In genomic region chr1:132802380-132802779, GRCm38 (mm10) we compare ENCODE assay signal across 11 mouse cellular contexts.
DNase-seq lines count a peak whose midpoint lies in the region; ATAC-seq and TF ChIP-seq lines count a peak whose summit lies in the region.
"Had no signal": no experiment of that assay in that cellular context is flagged by ENCODE, and none has a peak within 500 bp of the region (broad histone marks: within the 10 kb centered on the region; RNA-seq: fewer than 3 reads in every experiment).

No protein-coding gene starts in this region.

- TF ChIP-seq CTCF in heart, adult 2 months (IDR thresholded peaks at IDR 0.05) = peak; percentile 34
- peak; percentile 25; the same call in 1 of the 2 replicates for TF ChIP-seq CTCF in lung, postnatal 0 days (IDR thresholded peaks at IDR 0.05)

- no peaks in the 10 kb centered on the region for H3K4me1 ChIP-seq in heart, adult 2 months (ENCODE audit: control insufficient read depth, insufficient read depth, low read length)
- no peaks in the 10 kb centered on the region for H3K4me1 ChIP-seq in lung, postnatal 0 days (ENCODE audit: insufficient read depth, low read depth, low read length)
- H3K4me1 ChIP-seq in embryonic facial prominence, embryonic 10.5 days = peaks cover 14% of the 10 kb centered on the region

- H3K27me3 ChIP-seq in heart, adult 2 months (ENCODE audit: control insufficient read depth, insufficient read depth, low read length) = no peaks in the 10 kb centered on the region
- H3K27me3 ChIP-seq in lung, postnatal 0 days (replicated peaks; ENCODE audit: insufficient read depth, low read length) = no peaks in the 10 kb centered on the region
- H3K27me3 ChIP-seq in embryonic facial prominence, embryonic 10.5 days (replicated peaks; ENCODE audit: low read depth, poor library complexity, severe bottlenecking) = peaks cover 65% of the 10 kb centered on the region

- no peak overlapping the region for H3K4me2 ChIP-seq in lung, postnatal 0 days (replicated peaks; ENCODE audit: low read depth, low read length)

- DNase-seq in heart, adult 2 months = no peak
- DNase-seq in heart, adult 18-20 months = no peak
- no peak for DNase-seq in lung, postnatal 0 days (ENCODE audit: low spot score)
- DNase-seq in lung, postnatal 14 days = no peak
- DNase-seq in adrenal gland, postnatal 10 days = peak; percentile 37
- DNase-seq in cerebellum, postnatal 25 days = peak; percentile 63 to 82
- no peak for DNase-seq in embryonic facial prominence, embryonic 10.5 days (ENCODE audit: low spot score)
- DNase-seq: lung, postnatal 10 days had no signal

- WGBS in heart, adult 2 months = 30% methylated on average over 4 of the region's 4 CpGs
- WGBS in lung, postnatal 0 days = 17% methylated on average over 4 of the region's 4 CpGs
- WGBS in embryonic facial prominence, embryonic 10.5 days = 39% methylated on average over 4 of the region's 4 CpGs

- no peaks in the 10 kb centered on the region for H3K79me2 ChIP-seq in heart, adult 2 months (replicated peaks; ENCODE audit: control insufficient read depth, insufficient read depth, low read length)

- intact Hi-C loops in heart, adult 2 months (cut with DNase I) = no loop called here

- no peak overlapping the region for H3K9ac ChIP-seq in heart, adult 2 months (ENCODE audit: low read depth, low read length)
- H3K9ac ChIP-seq in lung, postnatal 0 days (replicated peaks; ENCODE audit: low read depth) = no peak overlapping the region

- no peak for TF ChIP-seq EP300 in heart, adult 2 months (IDR thresholded peaks at IDR 0.05; ENCODE audit: insufficient read depth, low read depth, low read length)
- no peak for TF ChIP-seq EP300 in lung, postnatal 0 days (IDR thresholded peaks at IDR 0.05)

- H3K36me3 ChIP-seq in heart, adult 2 months (ENCODE audit: control insufficient read depth, insufficient read depth, low read length) = no peaks in the 10 kb centered on the region
- H3K36me3 ChIP-seq in lung, postnatal 0 days (ENCODE audit: insufficient read depth, low read length) = no peaks in the 10 kb centered on the region
- H3K36me3 ChIP-seq in embryonic facial prominence, embryonic 10.5 days (replicated peaks) = no peaks in the 10 kb centered on the region
- H3K36me3 ChIP-seq: G1E had no signal

- TF ChIP-seq POLR2A in heart, adult 2 months (IDR thresholded peaks at IDR 0.05; ENCODE audit: insufficient read depth, low read depth, low read length) = no peak

- no peak for ATAC-seq in lung, postnatal 0 days
- no peak for ATAC-seq in CD4-positive, CD25-positive, alpha-beta regulatory T cell, adult 4 months

- H3K4me3 ChIP-seq in heart, adult 2 months = no peak overlapping the region
- H3K4me3 ChIP-seq in lung, postnatal 0 days (ENCODE audit: low read depth, low read length) = no peak overlapping the region
- no peak overlapping the region for H3K4me3 ChIP-seq in embryonic facial prominence, embryonic 10.5 days
- H3K4me3 ChIP-seq: myocyte had no signal

- no peak overlapping the region for H3K27ac ChIP-seq in heart, adult 2 months
- H3K27ac ChIP-seq in lung, postnatal 0 days (ENCODE audit: low read length) = no peak overlapping the region
- no peak overlapping the region for H3K27ac ChIP-seq in embryonic facial prominence, embryonic 10.5 days (replicated peaks)

- H3K9me3 ChIP-seq in lung, postnatal 0 days (ENCODE audit: low read length) = no peaks in the 10 kb centered on the region
- H3K9me3 ChIP-seq in embryonic facial prominence, embryonic 10.5 days = no peaks in the 10 kb centered on the region
- H3K9me3 ChIP-seq: G1E had no signal

Comparison
In these comparisons a context has a peak if more than half of its experiments do, and no peak if none do; other contexts are left out.
1. DNase-seq: peak in adrenal gland, postnatal 10 days (single experiment) and cerebellum, postnatal 25 days (2 of 2); none in heart, adult 2 months (0 of 2), heart, adult 18-20 months (0 of 2), lung, postnatal 0 days (single experiment), lung, postnatal 14 days (single experiment) and embryonic facial prominence, embryonic 10.5 days (single experiment).